Mouse (Mus musculus) liver, postnatal 0 days (tissue): Measurements from ENCODE around the gene Tff3. TPM values are rescaled to one million over a fixed set of nuclear protein-coding genes. Genes with fewer than 3 reads are reported as not detected.

Source experiments
- ATAC-seq: fragments of 200-750 bp; cut with Nextera tagmentation; 2 replicates; pipeline ENCODE4 v1.8.0; 2017; ENCODE audit warnings: mild to moderate bottlenecking, moderate library complexity
- DNase-seq: peaks from one replicate; pipeline ENCODE4 v3.0.0-alpha.2; 2016
- H3K27ac ChIP-seq: fragments of 300-500 bp; sonication (generic); 2 replicates; pipeline ENCODE4 v1.5.1; 2014; ENCODE audit warnings: antibody characterized with exemption, moderate library complexity, mild to moderate bottlenecking, low read depth
- H3K27me3 ChIP-seq: fragments of 300-500 bp; sonication (generic); 2 replicates; pipeline ENCODE4 v1.6.1; 2014; ENCODE audit warnings: low read length, control low read depth, mixed read lengths; ENCODE audit not compliant: insufficient read depth
- H3K36me3 ChIP-seq: fragments of 300-500 bp; sonication (generic); replicated peaks from 2 replicates; pipeline ENCODE4 v1.6.1; 2014; ENCODE audit warnings: mild to moderate bottlenecking, control low read depth, low read length, moderate library complexity, mixed read lengths; ENCODE audit not compliant: insufficient read depth
- H3K4me1 ChIP-seq: fragments of 300-500 bp; sonication (generic); 2 replicates; pipeline ENCODE4 v1.6.1; 2014; ENCODE audit warnings: antibody characterized with exemption, mild to moderate bottlenecking, control low read depth; ENCODE audit not compliant: insufficient read depth
- H3K4me2 ChIP-seq: fragments of 300-500 bp; sonication (generic); 2 replicates; pipeline ENCODE4 v1.6.1; 2014; ENCODE audit warnings: low read depth, mild to moderate bottlenecking, low read length, moderate library complexity, mixed read lengths
- H3K4me3 ChIP-seq: fragments of 300-500 bp; sonication (generic); 2 replicates; pipeline ENCODE4 v1.5.1; 2014; ENCODE audit warnings: low read depth, low read length
- H3K9ac ChIP-seq: fragments of 300-500 bp; sonication (generic); replicated peaks from 2 replicates; pipeline ENCODE4 v1.6.1; 2014; ENCODE audit warnings: mild to moderate bottlenecking, moderate library complexity
- H3K9me3 ChIP-seq: fragments of 300-500 bp; sonication (generic); 2 replicates; pipeline ENCODE4 v1.6.1; 2016; ENCODE audit warnings: mild to moderate bottlenecking, control low read depth, low read length, mixed read lengths
- CTCF ChIP-seq: sonication (generic); IDR thresholded peaks from 2 replicates; pipeline ENCODE4 v1.5.1; 2016; ENCODE audit warnings: antibody characterized with exemption, low read depth
- EP300 ChIP-seq: IDR thresholded peaks from 2 replicates; pipeline ENCODE4 v1.6.1; 2016; ENCODE audit warnings: antibody characterized with exemption, low read depth, mild to moderate bottlenecking
- WGBS: fragments of 180-500 bp; shearing (Covaris S2); extraction: QIAGEN DNeasy Blood & Tissue Kit; methylation state at CpG from one replicate; pipeline ENCODE4 v1.1.7; 2014; ENCODE audit not compliant: insufficient replicate concordance; 5-methylcytosine and 5-hydroxymethylcytosine counted together
- polyA plus RNA-seq: library from polyadenylated mRNA; unstranded; fragments of >200 nt; fragmentation: Nextera tagmentation; extraction: Ambion mirVana; gene quantifications from 2 replicates; pipeline ENCODE4 v1.2.1, GENCODE M21; 2015

The Tff3 gene
- polyA plus RNA-seq, 1 experiment from 2014 or later: 1,034 TPM

GRCm38 (mm10) chr17:31160291-31160690, 30.8 kb upstream of the Tff3 start:
- DNase-seq (no peak), ATAC-seq (no peak)
- Histone ChIP-seq H3K36me3 (no peaks in the 10 kb centered on the region), H3K9ac (no peak overlapping the region), H3K27ac (no peak overlapping the region), H3K4me2 (no peak overlapping the region), H3K4me3 (no peak overlapping the region), H3K9me3 (no peaks in the 10 kb centered on the region), H3K27me3 (no peaks in the 10 kb centered on the region), H3K4me1 (no peaks in the 10 kb centered on the region)
- TF ChIP-seq CTCF (no peak), EP300 (no peak)
- WGBS: 80% methylated on average over 4 of the region's 4 CpGs

DNA sequence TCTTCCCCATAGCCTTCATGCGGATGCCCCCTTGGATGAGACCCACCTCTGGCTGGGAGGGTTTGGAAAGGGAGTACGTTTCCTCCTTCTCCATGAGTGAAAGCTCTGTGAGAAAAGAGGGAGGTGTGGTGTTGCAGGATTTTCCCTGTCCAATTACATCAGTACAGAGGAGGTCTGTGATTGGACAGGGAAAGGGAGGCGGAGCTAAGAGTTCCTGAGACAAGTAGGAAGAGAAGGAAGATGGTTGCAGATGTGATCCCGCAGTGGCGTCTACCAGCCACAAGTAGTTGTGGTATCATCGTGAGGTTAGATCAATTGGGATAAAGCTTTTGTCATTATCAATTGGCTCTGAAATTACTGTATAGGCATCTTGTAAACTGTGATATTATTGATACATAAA, 28.5 kb upstream of the Tff3 start:
- no peak overlapping the region for H3K4me2 ChIP-seq
- no peak overlapping the region for H3K27ac ChIP-seq
- H3K4me3 ChIP-seq: no peak overlapping the region
- H3K9me3 ChIP-seq: no peaks in the 10 kb centered on the region
- peaks cover 5% of the 10 kb centered on the region; the same call in 1 of the 2 replicates for H3K4me1 ChIP-seq
- TF ChIP-seq CTCF (no peak), EP300 (no peak)
- H3K9ac ChIP-seq: no peak overlapping the region
- ATAC-seq (no peak), DNase-seq (no peak)
- WGBS: 80% methylated on average over 6 of the region's 6 CpGs
- no peaks in the 10 kb centered on the region for H3K36me3 ChIP-seq
- no peaks in the 10 kb centered on the region for H3K27me3 ChIP-seq

DNA sequence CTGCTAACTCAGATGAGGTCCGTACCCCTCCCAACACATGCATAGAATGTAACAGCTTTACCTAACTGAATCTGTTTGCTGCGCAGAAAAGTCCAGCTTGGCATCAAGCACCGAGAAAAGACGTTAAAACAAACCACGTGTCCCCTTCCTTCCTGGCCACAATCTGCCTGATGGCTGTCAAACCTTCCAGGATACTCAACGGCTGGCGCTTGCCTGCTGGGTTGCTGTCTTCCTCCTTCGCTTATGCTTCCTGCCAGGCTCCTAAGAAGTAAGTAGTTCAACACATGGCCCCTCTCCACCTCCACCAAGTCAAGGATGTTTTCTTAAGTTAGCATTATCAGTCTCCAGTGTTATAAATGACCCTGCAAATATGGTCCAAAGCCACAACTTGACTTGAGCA, 24.3 kb upstream of the Tff3 start:
- ATAC-seq (no peak), DNase-seq (no peak)
- no peak overlapping the region for H3K4me3 ChIP-seq
- H3K27ac ChIP-seq: no peak overlapping the region
- H3K9ac ChIP-seq: no peak overlapping the region
- H3K4me2 ChIP-seq: no peak overlapping the region
- H3K27me3 ChIP-seq: no peaks in the 10 kb centered on the region
- peaks cover 5% of the 10 kb centered on the region; the same call in 1 of the 2 replicates for H3K4me1 ChIP-seq
- no peaks in the 10 kb centered on the region for H3K36me3 ChIP-seq
- TF ChIP-seq CTCF (no peak), EP300 (no peak)
- H3K9me3 ChIP-seq: no peaks in the 10 kb centered on the region
- WGBS: 31% methylated on average over 8 of the region's 8 CpGs

DNA sequence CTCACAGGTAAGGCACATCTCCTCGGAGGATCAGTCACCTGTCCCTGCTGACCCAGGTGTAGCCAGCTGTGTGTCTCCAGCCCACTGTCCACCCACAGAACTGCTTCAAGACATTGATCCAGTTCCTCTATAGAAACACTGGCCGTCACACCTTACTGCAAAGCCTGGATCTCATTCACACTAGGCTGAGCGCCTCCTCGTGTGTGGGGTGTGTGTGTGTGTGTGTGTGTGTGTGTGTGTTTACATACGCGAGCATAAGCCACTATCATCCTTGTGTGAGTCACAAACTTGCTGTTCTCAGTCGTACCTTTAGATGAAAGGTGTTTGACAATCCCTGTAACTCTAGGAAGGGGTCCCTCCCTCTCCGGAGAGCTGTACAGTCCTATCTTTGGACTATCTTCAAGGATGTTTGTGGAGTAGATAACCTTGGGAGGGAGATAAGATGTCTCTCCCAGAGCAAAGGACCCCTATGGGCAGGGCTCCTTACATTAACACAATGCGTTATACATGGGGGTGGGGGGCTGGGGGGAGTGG, 23.6 kb upstream of the Tff3 start:
- Histone ChIP-seq H3K9ac (no peak overlapping the region), H3K36me3 (no peaks in the 10 kb centered on the region), H3K4me2 (peak overlapping the region; percentile 63), H3K4me1 (peaks cover 5% of the 10 kb centered on the region; the same call in 1 of the 2 replicates), H3K9me3 (no peaks in the 10 kb centered on the region), H3K4me3 (0 out of 2 replicates have a peak overlapping the region, but pooled peaks have one; percentile 11), H3K27me3 (no peaks in the 10 kb centered on the region), H3K27ac (peak overlapping the region; percentile 72)
- 42% methylated on average over 9 of the region's 9 CpGs for WGBS
- no peak for TF ChIP-seq CTCF
- no peak for TF ChIP-seq EP300
- DNase-seq: peak; percentile 45
- ATAC-seq: peak; percentile 79

DNA sequence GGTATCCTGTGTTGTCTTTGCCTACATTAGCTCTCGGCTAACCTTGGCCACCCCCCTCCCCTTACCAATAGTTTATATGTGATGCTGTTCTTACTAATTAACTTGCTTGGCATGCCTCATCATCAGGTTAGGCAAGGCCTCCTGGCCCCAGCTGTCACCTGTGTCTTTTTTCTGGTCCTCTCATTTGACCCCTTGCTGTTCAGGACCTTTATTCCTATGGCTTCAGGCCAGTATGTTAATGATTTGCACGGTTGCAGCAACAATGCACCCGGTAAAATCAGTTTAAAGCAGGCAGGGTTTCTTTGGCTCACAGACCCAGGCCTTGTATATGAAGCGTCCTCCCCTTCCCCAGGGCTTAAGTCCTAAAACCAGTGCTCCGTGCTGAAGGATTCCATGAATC, 23.1 kb upstream of the Tff3 start:
- H3K27me3 ChIP-seq: no peaks in the 10 kb centered on the region
- peak overlapping the region; percentile 63 for H3K4me2 ChIP-seq
- H3K27ac ChIP-seq: peak overlapping the region; percentile 72
- no peak overlapping the region for H3K9ac ChIP-seq
- H3K4me3 ChIP-seq: 0 out of 2 replicates have a peak overlapping the region, but pooled peaks have one; percentile 11
- peaks cover 5% of the 10 kb centered on the region; the same call in 1 of the 2 replicates for H3K4me1 ChIP-seq
- no peaks in the 10 kb centered on the region for H3K36me3 ChIP-seq
- peak; percentile 57 for DNase-seq
- H3K9me3 ChIP-seq: no peaks in the 10 kb centered on the region
- ATAC-seq: peak; percentile 97
- 43% methylated on average over 5 of the region's 5 CpGs for WGBS
- TF ChIP-seq EP300 (no peak), CTCF (no peak)

GRCm38 (mm10) chr17:31145998-31146397, 16.6 kb upstream of the Tff3 start:
- Histone ChIP-seq H3K4me3 (no peak overlapping the region), H3K4me1 (no peaks in the 10 kb centered on the region), H3K27ac (no peak overlapping the region), H3K27me3 (no peaks in the 10 kb centered on the region), H3K36me3 (no peaks in the 10 kb centered on the region), H3K9ac (no peak overlapping the region), H3K9me3 (no peaks in the 10 kb centered on the region), H3K4me2 (no peak overlapping the region)
- ATAC-seq (no peak), DNase-seq (no peak)
- TF ChIP-seq CTCF (no peak), EP300 (no peak)
- WGBS: 50% methylated on average over 9 of the region's 9 CpGs
